Mouse (Mus musculus) erythroblast, embryonic 14.5 days (primary cell): ENCODE measurements around the gene Mical3.

Experiments
- GATA1 ChIP-seq: IDR thresholded peaks from 2 replicates; pipeline ENCODE4 v1.6.1; 2012; ENCODE audit warnings: low read length, inconsistent platforms, mixed read lengths
- TAL1 ChIP-seq: IDR thresholded peaks from 3 replicates; pipeline ENCODE4 v1.6.1; 2012; ENCODE audit warnings: low read length, inconsistent platforms, mixed read lengths

DNA sequence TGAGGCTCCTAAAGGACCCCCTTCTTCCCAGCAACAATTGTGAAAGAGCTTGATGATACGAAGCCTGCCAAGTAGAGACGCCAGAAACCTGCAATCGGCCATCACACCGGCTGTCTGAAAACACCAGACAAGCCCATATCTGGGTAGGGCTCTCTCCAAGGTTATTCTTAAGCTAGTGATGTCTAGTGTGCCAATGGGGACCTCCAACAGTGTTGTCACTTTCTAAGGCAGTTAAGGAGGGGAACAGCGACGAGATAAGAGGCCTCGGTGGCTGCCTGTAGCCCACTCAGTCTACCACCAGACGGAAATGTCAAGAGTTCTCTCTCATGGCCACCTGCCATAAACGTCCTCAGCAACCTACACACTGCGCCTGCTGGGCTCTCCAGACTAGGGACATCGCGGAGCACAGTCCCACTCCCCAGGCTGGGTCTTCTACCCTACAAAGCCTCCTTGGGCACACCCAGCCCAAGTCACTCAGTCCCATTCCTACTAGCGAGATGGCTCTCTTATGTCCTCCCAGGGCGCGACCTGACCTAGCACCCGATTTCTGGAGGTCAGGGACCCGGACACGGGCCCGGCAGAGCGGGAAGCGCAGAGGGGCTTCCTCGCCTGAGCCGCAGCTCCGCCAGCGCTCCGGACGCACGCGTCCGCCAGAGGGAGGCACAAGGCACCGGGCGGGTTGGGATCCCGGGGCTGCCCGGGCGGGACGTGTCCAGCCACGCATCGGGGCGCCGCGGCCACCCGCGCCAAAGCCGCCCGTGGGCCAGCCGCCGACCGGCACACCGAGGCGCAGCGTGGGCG lies 21.4 kb downstream of the Mical3 start:
- TF ChIP-seq GATA1 (no peak), TAL1 (no peak)
